Mouse (Mus musculus) limb, embryonic 12.5 days (tissue): ENCODE results near the gene Scgb2b11. TPM values are rescaled to one million over a fixed set of nuclear protein-coding genes. Genes with fewer than 3 reads are reported as not detected.
"Not testable (repeated sequence)": the region's sequence is repeated elsewhere in the genome, so short reads cannot be mapped to it uniquely, and the experiment has no call there.

Experiments
- ATAC-seq: fragments of 200-750 bp; cut with Nextera tagmentation; 2 replicates; pipeline ENCODE4 v1.8.0; 2017; ENCODE audit warnings: low read depth, moderate TSS enrichment; ENCODE audit not compliant: insufficient number of reproducible peaks, insufficient read depth, low FRiP score, low TSS enrichment
- H3K27ac ChIP-seq: fragments of 300-500 bp; sonication (generic); 2 replicates; pipeline ENCODE4 v1.5.1; 2016; ENCODE audit warnings: mild to moderate bottlenecking, moderate library complexity
- H3K27me3 ChIP-seq: fragments of 300-500 bp; sonication (generic); 2 replicates; pipeline ENCODE4 v1.6.1; 2016; ENCODE audit warnings: mild to moderate bottlenecking, moderate library complexity
- H3K36me3 ChIP-seq: fragments of 300-500 bp; sonication (generic); 2 replicates; pipeline ENCODE4 v1.6.1; 2016; ENCODE audit warnings: mild to moderate bottlenecking, moderate library complexity
- H3K4me1 ChIP-seq: fragments of 300-500 bp; sonication (generic); replicated peaks from 2 replicates; pipeline ENCODE4 v1.6.1; 2016
- H3K4me2 ChIP-seq: fragments of 300-500 bp; sonication (generic); 2 replicates; pipeline ENCODE4 v1.6.1; 2016; ENCODE audit warnings: mild to moderate bottlenecking, moderate library complexity
- H3K4me3 ChIP-seq: fragments of 300-500 bp; sonication (generic); replicated peaks from 2 replicates; pipeline ENCODE4 v1.5.1; 2016; ENCODE audit warnings: mild to moderate bottlenecking
- H3K9ac ChIP-seq: fragments of 300-500 bp; sonication (generic); replicated peaks from 2 replicates; pipeline ENCODE4 v1.6.1; 2016; ENCODE audit warnings: mild to moderate bottlenecking, moderate library complexity
- H3K9me3 ChIP-seq: fragments of 300-500 bp; sonication (generic); 2 replicates; pipeline ENCODE4 v1.6.1; 2016; ENCODE audit warnings: mild to moderate bottlenecking, moderate library complexity
- WGBS: fragments of 180-500 bp; shearing (Covaris S2); methylation state at CpG from one replicate; pipeline ENCODE4 v1.1.7; 2016; 5-methylcytosine and 5-hydroxymethylcytosine counted together
- polyA plus RNA-seq: library from polyadenylated mRNA; unstranded; fragments of >200 nt; fragmentation: Nextera tagmentation; extraction: Ambion mirVana; gene quantifications from 2 replicates; pipeline ENCODE4 v1.2.1, GENCODE M21; 2016

Scgb2b11 gene
- not detected in 2 replicates for polyA plus RNA-seq

DNA sequence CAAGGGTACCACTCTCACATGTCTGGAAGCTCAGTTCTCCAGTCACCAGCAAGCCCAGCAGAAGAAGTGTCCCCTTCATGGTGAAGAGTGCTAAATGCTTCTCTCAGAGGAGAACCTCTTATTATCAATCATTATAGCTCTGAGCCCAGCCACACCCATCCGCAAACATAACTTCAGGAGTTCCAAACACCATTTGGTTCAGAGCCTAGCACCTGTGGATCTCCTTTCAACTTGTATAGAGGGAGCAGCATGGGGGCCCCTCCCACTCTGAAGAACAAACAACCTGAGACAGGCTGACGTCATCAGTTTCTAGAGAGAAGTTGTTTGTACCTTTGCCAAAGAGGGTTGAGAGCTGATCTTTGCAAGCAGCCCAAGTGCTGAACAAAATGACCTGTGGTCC lies at the start of gene Scgb2b11:
Scgb2b11 (minus strand) TSS at position 101 of the 400 bp plus-strand sequence.
- not testable (repeated sequence) for H3K9ac ChIP-seq, H3K4me1 ChIP-seq, H3K9me3 ChIP-seq, H3K27ac ChIP-seq, H3K27me3 ChIP-seq, ATAC-seq, H3K4me2 ChIP-seq, H3K4me3 ChIP-seq, H3K36me3 ChIP-seq
- 89% methylated on average over 2 of the region's 2 CpGs for WGBS

DNA sequence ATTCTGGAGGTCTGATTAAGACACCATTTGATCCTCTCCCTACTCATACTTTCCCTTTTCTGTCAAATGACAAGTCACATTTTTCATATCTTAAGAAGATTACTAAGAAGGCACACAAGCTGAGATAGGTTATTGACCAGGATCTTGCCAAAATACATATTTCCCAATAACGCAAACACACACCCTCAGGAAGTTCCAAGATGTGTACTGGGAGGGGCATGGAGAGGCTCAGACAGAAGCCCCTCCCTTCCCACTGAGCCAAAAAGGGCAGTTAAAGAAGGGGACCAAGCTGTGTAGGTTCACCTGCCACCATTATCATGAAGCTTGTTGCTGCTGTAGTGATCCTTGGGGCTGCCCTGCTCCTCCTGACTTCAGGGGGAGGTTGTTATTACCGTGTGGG lies 11.6 kb upstream of the Scgb2b11 start, which contains the start of gene Scgb1b11:
Scgb1b11 (plus strand) TSS at position 301 of the 400 bp plus-strand sequence.
- H3K4me3 ChIP-seq, ATAC-seq, H3K36me3 ChIP-seq, H3K4me2 ChIP-seq, H3K9me3 ChIP-seq, H3K27me3 ChIP-seq, H3K9ac ChIP-seq, H3K4me1 ChIP-seq, H3K27ac ChIP-seq: not testable (repeated sequence)
- WGBS, result no CpG with 5 or more reads among the region's 2 CpGs

Other genes starting within 250 kb of the Scgb2b11 start
- gene Scgb1b10, start 110.3 kb downstream of the Scgb2b11 start, polyA plus RNA-seq, result not detected in 2 replicates
- not detected in 2 replicates for gene Scgb1b11, start 11.7 kb upstream of the Scgb2b11 start, polyA plus RNA-seq
- gene Scgb2b12, start 116.1 kb upstream of the Scgb2b11 start, polyA plus RNA-seq, result not detected in 2 replicates
- not detected in 2 replicates for gene Scgb1b12, start 123.0 kb upstream of the Scgb2b11 start, polyA plus RNA-seq
- gene Scgb1b29, start 230.4 kb upstream of the Scgb2b11 start, polyA plus RNA-seq, result not detected in 2 replicates